Mouse (Mus musculus) kidney, postnatal 25 days (tissue): ENCODE results near the gene Slc47a1.

ENCODE experiments used
- DNase-seq, 2 experiments: peaks; one replicate each; pipeline ENCODE4 v3.0.0; 2021; ENCODE audit warnings: mixed read lengths in 2 of 2

Slc47a1 gene

DNA sequence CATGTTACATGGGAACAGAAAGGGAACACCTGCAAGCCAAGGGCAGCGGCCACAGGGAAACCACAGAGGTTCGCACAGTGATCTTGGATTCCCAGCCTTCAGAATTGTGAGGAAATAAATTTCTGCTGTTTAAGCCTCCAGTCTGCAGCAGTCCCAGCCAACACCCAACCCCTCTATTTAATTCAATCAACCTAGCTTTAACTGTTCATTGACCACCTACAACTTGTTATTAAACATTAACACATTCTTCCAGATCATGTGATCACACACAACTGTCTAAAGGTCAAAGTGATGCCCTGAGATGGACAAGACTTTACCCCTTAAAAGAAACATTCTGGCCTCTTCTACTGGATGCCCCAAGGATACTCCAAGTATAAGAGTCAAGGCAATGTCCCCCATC is 9.5 kb downstream of the Slc47a1 start:
- DNase-seq = peak; percentile 29 to 62

DNA sequence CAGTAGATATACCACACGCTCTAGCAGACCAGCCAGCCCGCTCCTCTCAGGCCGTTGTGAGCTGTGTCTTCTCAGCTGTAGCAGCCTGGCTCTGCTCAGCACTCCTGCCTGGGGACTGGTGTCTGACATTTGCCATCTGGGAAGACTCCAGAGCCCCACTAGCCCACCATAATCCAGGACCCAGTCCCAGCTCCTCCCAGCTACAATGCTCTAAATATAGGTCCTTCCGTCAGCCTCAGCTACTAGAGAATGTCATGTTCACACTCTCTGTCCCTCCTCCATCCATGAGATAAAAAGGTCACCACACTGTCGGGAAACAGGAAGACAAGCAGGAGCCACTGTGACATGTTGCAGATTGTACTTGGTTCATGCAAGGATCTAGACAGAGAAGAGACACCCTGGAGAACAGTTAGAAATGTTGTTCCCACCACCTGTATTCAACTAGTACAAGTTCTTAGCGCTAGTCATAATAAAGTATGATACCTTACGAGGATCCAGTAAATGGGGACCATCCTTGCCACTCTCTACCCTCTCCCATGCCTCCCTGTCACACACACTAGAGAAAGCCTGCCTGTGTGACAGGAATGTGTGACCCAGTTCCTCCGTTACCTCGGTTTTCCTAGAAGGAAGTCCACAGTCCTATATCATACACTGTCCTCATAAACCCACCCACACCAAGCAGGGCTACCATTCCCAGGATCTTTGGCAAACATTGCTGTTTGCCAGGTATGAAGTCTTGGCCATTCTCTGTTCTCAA is 11.4 kb downstream of the Slc47a1 start:
- no peak for DNase-seq

- no peak for DNase-seq
Measured at GRCm38 (mm10) chr11:61365938-61366337, 12.2 kb downstream of the Slc47a1 start.

GRCm38 (mm10) chr11:61364096-61364495 is 14.0 kb downstream of the Slc47a1 start:
- DNase-seq = peak in 1 of 2 experiments; percentile 37

DNA sequence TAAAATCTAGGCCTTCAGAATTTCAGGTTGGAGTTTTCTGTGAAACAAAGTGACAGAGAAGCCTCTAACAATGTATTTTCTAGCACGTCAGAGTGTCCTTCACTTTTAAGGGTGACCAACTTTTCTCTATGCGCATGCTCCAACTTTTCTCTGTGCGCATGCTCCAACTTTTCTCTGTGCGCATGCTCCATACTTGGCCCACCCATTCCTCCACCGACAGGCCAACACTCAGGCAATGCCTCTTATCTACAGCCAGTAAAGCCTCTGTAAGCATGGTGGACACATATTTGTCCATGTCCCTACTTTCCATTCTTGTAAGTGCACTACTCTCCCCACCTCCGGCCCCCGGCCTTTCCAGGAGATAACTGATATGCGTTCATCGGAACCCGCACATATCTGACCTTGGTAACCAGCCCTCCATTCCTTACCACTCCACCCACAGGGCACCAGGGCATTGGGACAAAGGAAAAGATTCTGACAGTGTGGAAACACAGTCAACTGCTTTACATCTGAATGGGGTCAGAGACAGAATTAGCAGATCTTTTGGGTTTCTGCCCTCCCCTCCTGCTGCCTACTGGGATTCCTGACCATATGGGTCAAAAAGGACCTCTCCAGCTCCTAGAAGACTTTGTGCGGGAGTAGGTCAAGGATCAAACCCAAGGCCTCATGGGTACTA is 16.5 kb downstream of the Slc47a1 start:
- no peak for DNase-seq

- peak; percentile 52 to 67 for DNase-seq
Measured at GRCm38 (mm10) chr11:61356600-61356999, 21.5 kb downstream of the Slc47a1 start.

GRCm38 (mm10) chr11:61356111-61356510 is 22.0 kb downstream of the Slc47a1 start:
- DNase-seq = peak; percentile 31 to 57

DNA sequence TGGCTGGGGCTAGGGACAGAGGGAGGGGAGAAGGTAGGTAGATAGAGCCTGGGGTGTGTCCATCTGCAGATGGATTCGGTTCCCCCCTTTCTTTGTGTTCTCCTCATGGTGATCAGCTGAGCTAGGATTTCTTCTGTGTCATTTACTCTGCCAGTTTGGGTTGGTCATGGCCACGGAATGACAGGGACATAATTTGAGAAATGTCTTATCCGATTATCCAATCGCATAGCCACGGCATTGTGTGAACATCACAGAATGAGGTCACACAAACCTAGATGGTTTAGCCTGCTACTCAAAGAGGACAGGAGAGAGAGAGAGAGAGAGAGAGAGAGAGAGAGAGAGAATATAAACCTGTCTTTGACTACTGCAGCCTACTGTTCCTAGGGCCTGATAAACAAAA is 22.8 kb downstream of the Slc47a1 start:
- DNase-seq = peak in 1 of 2 experiments; percentile 28

DNA sequence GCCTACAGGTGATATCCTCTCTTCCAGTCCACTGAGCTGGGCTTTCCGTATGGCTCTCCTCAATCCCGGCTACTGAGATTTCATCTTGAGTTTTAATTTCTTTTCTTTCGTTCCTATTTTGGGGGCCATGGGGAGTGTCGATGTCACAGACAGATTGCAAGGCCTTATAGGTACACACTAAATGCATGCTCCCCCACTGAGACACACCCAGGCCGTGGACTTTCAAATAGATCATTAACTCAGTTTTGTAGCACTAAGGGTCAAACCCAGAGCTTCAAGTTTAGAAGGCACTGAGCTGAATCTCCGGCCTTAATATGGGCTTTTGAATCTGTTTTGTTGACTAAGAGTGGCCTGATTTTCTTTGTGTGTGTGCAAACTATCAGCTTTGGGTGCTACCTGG is 23.8 kb downstream of the Slc47a1 start:
- peak; percentile 61 to 76 for DNase-seq

DNA sequence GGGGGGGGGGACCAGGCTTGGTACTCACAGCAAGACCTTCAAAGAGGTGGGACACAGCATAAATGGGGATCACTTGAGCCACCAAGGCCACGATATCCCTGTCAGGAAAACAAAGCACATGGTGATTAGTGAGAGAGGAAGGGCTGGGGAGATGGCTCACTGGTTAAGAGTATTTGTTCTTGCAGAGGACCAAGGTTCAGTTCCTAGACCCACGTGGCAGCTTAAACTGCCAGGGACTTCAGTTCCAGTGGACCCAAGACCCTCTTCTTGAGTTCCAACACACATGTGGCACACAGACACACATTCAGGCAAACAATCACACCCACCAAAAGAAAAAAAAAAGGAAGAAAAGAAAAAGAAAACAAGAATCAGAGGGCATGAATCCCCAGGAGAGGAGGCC is 25.1 kb downstream of the Slc47a1 start:
- DNase-seq = peak; percentile 27 to 64

- peak in 1 of 2 experiments; percentile 57 for DNase-seq
Measured at GRCm38 (mm10) chr11:61352138-61352651, 25.9 kb downstream of the Slc47a1 start.

GRCm38 (mm10) chr11:61349337-61349736 is 28.8 kb downstream of the Slc47a1 start:
- peak; percentile 91 to 93 for DNase-seq

- no peak for DNase-seq
Measured at GRCm38 (mm10) chr11:61346133-61346532, 32.0 kb downstream of the Slc47a1 start.

- DNase-seq = peak; percentile 43 to 66
Measured at GRCm38 (mm10) chr11:61342505-61343420, 35.4 kb downstream of the Slc47a1 start, which contains the start of gene Slc47a2. Gene Slc47a2 (minus strand): TSS chr11:61342860.

GRCm38 (mm10) chr11:61341971-61342370 is 36.2 kb downstream of the Slc47a1 start:
- no peak for DNase-seq

DNA sequence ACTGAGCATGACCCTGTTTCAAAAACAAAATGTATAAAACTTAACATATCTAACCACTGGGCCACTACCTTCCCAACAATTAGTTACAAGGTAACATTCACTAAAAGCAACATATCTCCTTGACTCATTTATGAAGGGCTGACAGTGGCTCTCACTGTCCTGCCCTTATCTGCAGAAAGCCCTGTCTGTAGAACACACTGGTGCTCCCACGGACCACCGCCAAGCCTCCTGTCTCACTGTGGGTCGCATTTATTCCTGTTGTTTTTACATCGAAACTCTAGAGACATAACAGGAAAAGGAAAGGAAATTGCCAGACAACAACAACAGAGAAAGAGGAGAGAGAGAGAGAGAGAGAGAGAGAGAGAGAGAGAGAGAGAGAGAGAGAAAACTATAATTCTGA is 36.9 kb downstream of the Slc47a1 start:
- no peak for DNase-seq

DNA sequence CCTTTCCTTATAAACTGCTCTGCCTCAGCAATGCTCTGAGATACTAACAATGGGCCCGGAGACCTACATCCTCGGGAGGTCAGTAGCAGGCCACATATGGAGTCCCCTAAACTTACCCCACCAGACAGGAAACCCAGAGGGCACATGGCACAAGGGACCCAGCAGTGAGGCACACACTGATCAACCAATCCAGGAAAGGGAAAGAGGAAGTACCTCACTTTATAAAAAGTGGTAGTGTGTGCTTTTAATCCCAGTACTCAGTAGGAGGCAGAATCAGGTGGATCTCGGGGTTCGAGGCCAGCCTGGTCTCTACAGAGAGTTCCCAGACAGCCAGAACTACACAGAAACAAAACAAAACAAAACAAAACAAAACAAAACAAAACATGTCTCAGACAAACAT is 37.8 kb downstream of the Slc47a1 start:
- no peak for DNase-seq

GRCm38 (mm10) chr11:61337586-61337985 is 40.6 kb downstream of the Slc47a1 start:
- peak; percentile 44 to 46 for DNase-seq

DNA sequence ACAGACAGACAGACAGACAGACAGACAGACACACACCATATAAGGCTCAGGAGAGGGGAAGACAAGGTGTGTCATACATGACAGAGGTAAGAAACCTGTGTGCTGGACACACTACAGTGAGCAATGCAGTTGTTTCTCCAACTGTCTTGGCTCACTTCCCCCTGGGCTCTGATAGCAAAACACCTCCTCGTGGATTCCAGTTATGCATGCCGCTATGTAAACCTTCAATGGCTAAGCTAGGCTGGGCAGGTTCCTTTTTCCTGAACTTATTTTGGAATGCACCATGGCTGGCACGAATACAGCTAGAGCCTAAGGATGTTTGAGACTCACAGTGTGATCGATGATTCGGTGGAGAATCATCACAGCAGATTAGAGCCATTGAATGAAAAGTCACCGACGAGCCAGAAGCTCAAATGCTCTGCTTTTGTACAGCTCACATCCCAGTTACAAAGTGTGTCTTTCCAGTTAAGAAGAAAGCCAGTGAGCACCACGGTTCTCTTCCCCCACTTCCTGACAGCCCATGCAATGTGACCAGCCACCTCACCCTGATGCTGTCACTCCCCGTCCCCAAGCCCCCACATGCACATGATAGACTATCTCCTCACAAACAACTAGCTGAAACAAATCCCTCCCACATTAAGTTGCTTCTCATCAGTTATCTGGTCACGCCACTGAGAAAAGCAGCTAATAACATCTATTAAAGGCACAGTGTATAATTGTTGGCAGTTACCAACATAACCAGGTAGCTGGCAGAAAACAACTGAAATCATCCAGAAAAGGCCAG is 57.0 kb downstream of the Slc47a1 start:
- DNase-seq = no peak

DNA sequence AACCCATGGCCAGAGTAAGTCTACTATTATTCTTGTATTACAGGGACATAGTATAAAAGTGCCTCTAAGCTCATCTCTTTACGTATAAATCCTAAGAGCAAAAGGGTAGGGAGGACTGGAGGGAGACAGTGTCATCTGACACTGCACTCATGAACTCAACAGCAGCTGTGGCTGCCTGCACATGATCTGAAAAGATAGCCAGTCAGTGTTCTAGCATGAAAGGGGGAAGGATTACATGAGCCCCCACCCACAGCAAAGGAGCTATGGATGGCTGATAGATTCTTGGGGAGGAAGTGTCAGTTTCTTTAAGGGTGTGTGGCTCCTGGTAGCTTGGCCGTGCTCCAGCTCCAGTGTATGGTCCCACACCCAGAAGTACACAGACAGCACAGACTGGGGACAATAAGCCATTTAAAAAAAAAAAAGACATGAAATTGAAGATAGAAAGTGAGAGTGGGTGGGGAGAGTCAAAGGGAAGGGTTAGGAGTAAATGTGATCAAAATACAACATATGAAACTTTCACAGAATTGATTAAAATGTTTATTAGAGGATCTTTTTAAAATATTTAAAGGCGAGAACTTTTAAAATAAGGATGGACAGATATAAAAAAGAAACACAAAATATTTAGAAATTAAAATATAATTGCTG is 58.1 kb downstream of the Slc47a1 start:
- no peak for DNase-seq

DNA sequence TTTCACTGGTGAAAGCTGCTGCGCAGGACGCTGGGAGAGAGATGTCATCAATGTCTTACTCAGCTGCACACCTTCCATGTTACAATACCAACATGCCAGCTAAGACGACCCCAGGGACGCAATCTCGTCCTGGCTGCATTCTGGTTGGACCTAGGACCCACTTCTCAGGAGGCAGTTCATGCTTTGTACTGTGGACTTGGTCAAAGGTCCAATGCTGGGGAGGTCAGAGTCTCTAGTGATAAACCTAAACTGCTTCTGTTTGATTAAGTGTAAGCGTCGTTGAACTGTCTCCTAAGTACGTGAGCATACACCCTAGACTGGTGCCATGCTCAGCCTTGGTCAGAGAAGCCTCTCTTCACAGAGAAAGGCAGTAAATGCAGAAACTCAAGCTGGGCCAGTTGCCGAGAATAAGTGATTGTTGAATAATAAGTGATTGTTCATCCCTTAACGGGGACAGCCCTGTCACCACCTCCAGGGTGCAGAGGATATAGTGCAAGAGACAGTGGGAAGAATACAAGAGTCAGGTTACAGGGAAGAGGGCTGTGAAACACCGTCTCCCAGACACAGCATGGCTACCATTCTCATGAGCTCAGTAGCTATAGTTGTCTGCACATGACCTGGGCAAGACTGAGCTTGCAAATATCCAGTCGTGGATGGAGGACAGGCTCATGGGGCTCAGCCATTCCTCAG is 58.8 kb downstream of the Slc47a1 start:
- DNase-seq = peak; percentile 31 to 59
